Mouse (Mus musculus): ENCODE data around the gene Dynll1.

GRCm38 (mm10) chr5:115296347-115296746 lies 4.5 kb downstream of the Dynll1 start:
- TF ChIP-seq POLR2A (IDR thresholded peaks at IDR 0.05; ENCODE audit: control insufficient read depth in 1 of 2, insufficient read depth in 1 of 2, low read depth in 1 of 2, low read length in 2 of 2, poor library complexity in 1 of 2) (no peak; a peak in 1 of 4 replicates), POLR2AphosphoS2 (IDR thresholded peaks at IDR 0.05; ENCODE audit: low read length) (no peak), GABPA (IDR thresholded peaks at IDR 0.05; ENCODE audit: low read depth, low read length) (no peak), JUND (IDR thresholded peaks at IDR 0.05; ENCODE audit: low read depth, low read length) (no peak), MEF2A (IDR thresholded peaks at IDR 0.05; ENCODE audit: extremely low read depth, insufficient replicate concordance, low read depth, low read length, poor library complexity, severe bottlenecking) (no peak), CHD2 (IDR thresholded peaks at IDR 0.05; ENCODE audit: low read length) (no peak), HCFC1 (IDR thresholded peaks at IDR 0.05; ENCODE audit: low read depth, low read length) (no peak), CTCF (IDR thresholded peaks at IDR 0.05 in 2 of 3, conservative IDR thresholded peaks at IDR 0.05 in 1 of 3; ENCODE audit: control insufficient read depth in 1 of 3, insufficient read depth in 1 of 3, low read depth in 2 of 3, low read length in 3 of 3, poor library complexity in 1 of 3, severe bottlenecking in 1 of 3) (no peak), TAL1 (IDR thresholded peaks at IDR 0.05; ENCODE audit: low read length) (no peak), ZMIZ1 (IDR thresholded peaks at IDR 0.05; ENCODE audit: low read depth, low read length) (no peak), MAX (IDR thresholded peaks at IDR 0.05; ENCODE audit: low read length) (no peak), TCF12 (IDR thresholded peaks at IDR 0.05; ENCODE audit: low read depth, low read length) (no peak), RCOR1 (IDR thresholded peaks at IDR 0.05; ENCODE audit: low read depth, low read length) (no peak), ELF1 (IDR thresholded peaks at IDR 0.05; ENCODE audit: low read depth, low read length) (no peak)

All from MEL (cell line).